Mouse (Mus musculus) spleen, adult 10 weeks (tissue): Measurements from ENCODE around the gene Btbd35f12. TPM values are rescaled to one million over a fixed set of nuclear protein-coding genes. Genes with fewer than 3 reads are reported as not detected.

Source experiments
- polyA plus RNA-seq: library from polyadenylated mRNA; stranded (reverse); fragments of 350-450 nt; fragmentation: Illumina TruSeq; extraction: RNeasy Lipid Tissue Mini Kit (QIAGEN cat#74804); gene quantifications from one replicate; pipeline ENCODE4 v1.2.3, GENCODE M21; 2015; ENCODE audit warnings: low replicate concordance; ENCODE audit not compliant: insufficient read depth

Btbd35f12 gene
- polyA plus RNA-seq, result not detected

DNA sequence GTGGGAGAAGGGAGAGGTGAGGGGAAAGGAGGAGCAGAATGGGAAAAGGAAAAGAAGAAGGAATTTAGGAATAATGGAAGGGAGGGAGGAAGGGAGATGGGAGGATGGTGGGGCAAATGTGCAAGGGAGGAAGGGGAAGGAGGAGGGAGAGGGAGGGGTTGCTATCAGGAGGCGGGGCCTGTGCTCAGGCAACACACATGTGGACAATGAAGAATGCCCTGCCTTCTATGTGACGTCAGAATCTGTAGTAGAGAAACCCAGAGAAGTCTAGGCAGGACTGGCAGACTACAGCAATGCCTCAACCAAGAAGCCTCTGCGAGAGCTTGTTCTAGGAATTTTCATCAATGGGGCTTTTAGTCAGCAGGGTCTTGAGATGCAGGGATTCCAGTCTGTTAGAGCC lies at the start of gene Btbd35f12:
Gene Btbd35f12, plus strand, starts transcription at position 301 of the 400 bp plus-strand sequence.

Other genes with a start within 250 kb of the Btbd35f12 start
- not detected for gene Spin2-ps6, start 78.5 kb upstream of the Btbd35f12 start, polyA plus RNA-seq